Comparison of ENCODE assay signal across 21 mouse cellular contexts in the genomic region with DNA sequence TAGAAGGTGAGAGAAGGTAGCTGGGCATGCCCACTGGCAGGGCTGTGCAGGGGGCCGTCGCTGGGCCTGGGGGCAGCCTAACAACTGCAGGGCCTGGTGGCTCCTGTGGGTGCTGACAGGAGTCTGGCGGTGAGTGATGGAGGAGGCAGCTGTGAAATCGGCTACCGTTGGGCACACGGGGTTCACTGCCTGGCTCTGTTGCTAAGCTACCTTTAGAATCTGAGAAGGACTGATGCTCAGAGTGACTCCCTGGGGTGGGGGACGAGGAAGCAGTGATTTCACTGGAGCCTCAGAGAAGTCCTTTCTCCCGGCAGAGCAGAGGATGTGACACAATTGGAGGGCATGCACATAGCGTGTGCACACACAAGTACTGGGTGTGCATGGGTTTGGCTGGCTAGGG. TPM values are rescaled to one million over a fixed set of nuclear protein-coding genes. Genes with fewer than 3 reads are reported as not detected.
A peak's percentile ranks its signal among the peaks of the same experiment; 100 is the strongest.
DNase-seq lines count a peak whose midpoint lies in the region; ATAC-seq and TF ChIP-seq lines count a peak whose summit lies in the region.
"Had no signal": no experiment of that assay in that cellular context is flagged by ENCODE, and none has a peak within 500 bp of the region (broad histone marks: within the 10 kb centered on the region; RNA-seq: fewer than 3 reads in every experiment).

No protein-coding gene starts in this region.

- TF ChIP-seq EP300 in stomach, postnatal 0 days (optimal IDR thresholded peaks at IDR 0.05), result no peak

- no peak for TF ChIP-seq CTCF in gastrocnemius, adult 2 months (IDR thresholded peaks at IDR 0.05)
- TF ChIP-seq CTCF in hindbrain, postnatal 0 days (IDR thresholded peaks at IDR 0.05; ENCODE audit: low read depth), result no peak
- no peak for TF ChIP-seq CTCF in stomach, postnatal 0 days (IDR thresholded peaks at IDR 0.05; ENCODE audit: low read depth)

- peak; percentile 63 for ATAC-seq in forebrain, embryonic 16.5 days
- ATAC-seq in hindbrain, postnatal 0 days, result peak; percentile 62; the same call in 1 of the 2 replicates
- ATAC-seq in neural tube, embryonic 12.5 days (ENCODE audit: low FRiP score, low read depth), result peak; percentile 77
- no peak for ATAC-seq in stomach, postnatal 0 days (ENCODE audit: low FRiP score, low TSS enrichment)
- ATAC-seq: Patski had no signal

- DNase-seq in gastrocnemius, adult 2 months, result peak; percentile 6
- DNase-seq in gastrocnemius, postnatal 14 days, result no peak
- peak; percentile 45 for DNase-seq in hindbrain, postnatal 0 days (ENCODE audit: low spot score)
- no peak for DNase-seq in gastrocnemius, adult 8-10 months (ENCODE audit: low spot score in 2 of 2)
- DNase-seq in stomach, postnatal 0 days (ENCODE audit: low spot score), result no peak
- no peak for DNase-seq in left cerebral cortex, postnatal 25 days (ENCODE audit: low spot score in 2 of 2)
- DNase-seq: cerebellum, adult 11 months; gastrocnemius, postnatal 36 days; heart, postnatal 36 days; kidney, adult 11 months; kidney, postnatal 36 days; left cerebral cortex, postnatal 4 days; lung, postnatal 36 days; right cerebral cortex, postnatal 4 days; thymus, adult 2 months had no signal

- H3K27me3 ChIP-seq in forebrain, embryonic 16.5 days (replicated peaks; ENCODE audit: control insufficient read depth, insufficient read depth, low read length), result peaks cover 5% of the 10 kb centered on the region; the same call in 1 of the 2 replicates
- H3K27me3 ChIP-seq in hindbrain, postnatal 0 days (ENCODE audit: insufficient read depth, low read length), result peaks cover 13% of the 10 kb centered on the region; the same call in 1 of the 2 replicates
- peaks cover 72% of the 10 kb centered on the region for H3K27me3 ChIP-seq in neural tube, embryonic 12.5 days (replicated peaks)
- 0 out of 2 replicates have a peak, but pooled peaks cover 3% of the 10 kb centered on the region for H3K27me3 ChIP-seq in stomach, postnatal 0 days (ENCODE audit: control insufficient read depth, insufficient read depth, low read length)

- WGBS in forebrain, embryonic 16.5 days, result 6% methylated on average over 9 of the region's 9 CpGs
- 8% methylated on average over 9 of the region's 9 CpGs for whole genome bisulfite sequencing in hindbrain, postnatal 0 days
- 9% methylated on average over 9 of the region's 9 CpGs for whole genome bisulfite sequencing in neural tube, embryonic 12.5 days
- 25% methylated on average over 9 of the region's 9 CpGs for WGBS in stomach, postnatal 0 days

- intact Hi-C loops in gastrocnemius, adult 2 months (cut with DNase I), result no loop called here
- intact Hi-C loops in gastrocnemius, postnatal 14 days (cut with DNase I; ENCODE audit: low total_unique reads), result no loop called here
- intact Hi-C loops in left cerebral cortex, postnatal 25 days (cut with DNase I), result no loop called here

- 0 out of 2 replicates have a peak overlapping the region, but pooled peaks have one; percentile 3 for H3K9ac ChIP-seq in forebrain, embryonic 16.5 days (replicated peaks; ENCODE audit: low read depth, low read length)
- no peak overlapping the region for H3K9ac ChIP-seq in hindbrain, postnatal 0 days (replicated peaks; ENCODE audit: low read length)
- no peak overlapping the region for H3K9ac ChIP-seq in neural tube, embryonic 12.5 days
- H3K9ac ChIP-seq in stomach, postnatal 0 days (ENCODE audit: low read length), result no peak overlapping the region
- H3K9ac ChIP-seq: embryonic facial prominence, embryonic 13.5 days; liver, embryonic 14.5 days had no signal

- H3K27ac ChIP-seq in gastrocnemius, adult 2 months, result no peak overlapping the region
- H3K27ac ChIP-seq in forebrain, embryonic 16.5 days (ENCODE audit: low read length), result no peak overlapping the region
- H3K27ac ChIP-seq in hindbrain, postnatal 0 days, result no peak overlapping the region; the same call in 1 of the 2 replicates
- 0 out of 2 replicates have a peak overlapping the region, but pooled peaks have one; percentile 15 for H3K27ac ChIP-seq in neural tube, embryonic 12.5 days
- H3K27ac ChIP-seq in stomach, postnatal 0 days (replicated peaks), result no peak overlapping the region
- H3K27ac ChIP-seq: embryonic facial prominence, embryonic 13.5 days; heart, embryonic 10.5 days; liver, embryonic 14.5 days had no signal

- H3K9me3 ChIP-seq in forebrain, embryonic 16.5 days (ENCODE audit: control insufficient read depth, low read length), result no peaks in the 10 kb centered on the region
- no peaks in the 10 kb centered on the region for H3K9me3 ChIP-seq in hindbrain, postnatal 0 days (ENCODE audit: low read length)
- no peaks in the 10 kb centered on the region for H3K9me3 ChIP-seq in neural tube, embryonic 12.5 days
- no peaks in the 10 kb centered on the region for H3K9me3 ChIP-seq in stomach, postnatal 0 days (ENCODE audit: control insufficient read depth, low read length)
- H3K9me3 ChIP-seq: embryonic facial prominence, embryonic 13.5 days; heart, embryonic 10.5 days had no signal

- no peak overlapping the region for H3K4me2 ChIP-seq in forebrain, embryonic 16.5 days (ENCODE audit: low read length)
- no peak overlapping the region for H3K4me2 ChIP-seq in hindbrain, postnatal 0 days (ENCODE audit: low read depth, low read length)
- 0 out of 2 replicates have a peak overlapping the region, but pooled peaks have one; percentile 10 for H3K4me2 ChIP-seq in neural tube, embryonic 12.5 days (replicated peaks)
- H3K4me2 ChIP-seq in stomach, postnatal 0 days (replicated peaks; ENCODE audit: low read depth), result no peak overlapping the region
- H3K4me2 ChIP-seq: embryonic facial prominence, embryonic 13.5 days had no signal

- H3K4me3 ChIP-seq in gastrocnemius, adult 2 months, result no peak overlapping the region
- H3K4me3 ChIP-seq in forebrain, embryonic 16.5 days (replicated peaks; ENCODE audit: low read length), result no peak overlapping the region
- no peak overlapping the region for H3K4me3 ChIP-seq in hindbrain, postnatal 0 days (ENCODE audit: low read length)
- H3K4me3 ChIP-seq in neural tube, embryonic 12.5 days, result no peak overlapping the region
- H3K4me3 ChIP-seq in stomach, postnatal 0 days (ENCODE audit: low read depth, low read length), result no peak overlapping the region
- H3K4me3 ChIP-seq: embryonic facial prominence, embryonic 13.5 days; heart, embryonic 10.5 days had no signal

- no peaks in the 10 kb centered on the region for H3K36me3 ChIP-seq in forebrain, embryonic 16.5 days (ENCODE audit: control insufficient read depth, insufficient read depth)
- H3K36me3 ChIP-seq in hindbrain, postnatal 0 days (ENCODE audit: insufficient read depth, low read length), result no peaks in the 10 kb centered on the region
- H3K36me3 ChIP-seq in neural tube, embryonic 12.5 days, result no peaks in the 10 kb centered on the region
- H3K36me3 ChIP-seq in stomach, postnatal 0 days (ENCODE audit: control insufficient read depth, insufficient read depth, low read length), result no peaks in the 10 kb centered on the region
- H3K36me3 ChIP-seq: embryonic facial prominence, embryonic 13.5 days; heart, embryonic 10.5 days had no signal

- peaks cover 15% of the 10 kb centered on the region for H3K4me1 ChIP-seq in forebrain, embryonic 16.5 days (replicated peaks; ENCODE audit: control insufficient read depth, insufficient read depth, low read length)
- 0 out of 2 replicates have a peak, but pooled peaks cover 5% of the 10 kb centered on the region for H3K4me1 ChIP-seq in hindbrain, postnatal 0 days (ENCODE audit: insufficient read depth, low read length)
- peaks cover 40% of the 10 kb centered on the region for H3K4me1 ChIP-seq in neural tube, embryonic 12.5 days
- no peaks in the 10 kb centered on the region for H3K4me1 ChIP-seq in stomach, postnatal 0 days (replicated peaks; ENCODE audit: control insufficient read depth, insufficient read depth)

RNA-seq across cellular contexts. Expression of a gene that starts 57.7 kb away (rescaled TPM):
- under 1 TPM; 0.36 to 0.64 TPM for total RNA-seq in gastrocnemius, adult 2 months (2021)
- total RNA-seq in gastrocnemius, postnatal 14 days (2021), result under 1 TPM; 0.13 to 0.18 TPM
- polyA plus RNA-seq in forebrain, embryonic 16.5 days (2015; fragmentation: Nextera tagmentation; extraction: Ambion mirVana), result 3.7 and 5.6 TPM in 2 replicates
- total RNA-seq in hindbrain, postnatal 0 days (2014; rRNA removed), result 47.3 and 53.4 TPM in 2 replicates
- 16.5 and 19.2 TPM in 2 replicates for polyA plus RNA-seq in hindbrain, postnatal 0 days (2015; fragmentation: Nextera tagmentation; extraction: Ambion mirVana)
- polyA plus RNA-seq in neural tube, embryonic 12.5 days (2016; fragmentation: Nextera tagmentation; extraction: Ambion mirVana), result 10.0 and 10.4 TPM in 2 replicates
- total RNA-seq in gastrocnemius, adult 8-10 months (2022), result under 1 TPM; 0.68 to 0.99 (median 0.95) TPM
- polyA plus RNA-seq in stomach, postnatal 0 days (2015; fragmentation: Nextera tagmentation; extraction: Ambion mirVana), result 0.05 and 0.08 TPM in 2 replicates
- 10 to 100 TPM; 53.9 to 54.7 TPM for total RNA-seq in left cerebral cortex, postnatal 25 days (2021)
- polyA plus RNA-seq: Patski had no signal

Comparison
In these comparisons a context has a peak if more than half of its experiments do, and no peak if none do; other contexts are left out.
1. DNase-seq: peak in gastrocnemius, adult 2 months (single experiment) and hindbrain, postnatal 0 days (single experiment); none in gastrocnemius, postnatal 14 days (single experiment), gastrocnemius, adult 8-10 months (0 of 2), stomach, postnatal 0 days (single experiment) and left cerebral cortex, postnatal 25 days (0 of 2).
2. RNA of a gene that starts 57.7 kb away (total RNA-seq): 53.9 to 54.7 TPM in left cerebral cortex, postnatal 25 days and 47.3 to 53.4 TPM in hindbrain, postnatal 0 days; 0.68 to 0.99 TPM in gastrocnemius, adult 8-10 months, 0.36 to 0.64 TPM in gastrocnemius, adult 2 months and 0.13 to 0.18 TPM in gastrocnemius, postnatal 14 days; every median in the first group is over 10 times any median in the second.